Mouse (Mus musculus): Measurements from ENCODE around the gene Olfr1369-ps1. TPM values are rescaled to one million over a fixed set of nuclear protein-coding genes. Genes with fewer than 3 reads are reported as not detected.
"Not testable (repeated sequence)": the region's sequence is repeated elsewhere in the genome, so short reads cannot be mapped to it uniquely, and the experiment has no call there.

The Olfr1369-ps1 gene
- total RNA-seq (2017) = 0.05 TPM in 1 of 2 replicates, not detected in the other

DNA sequence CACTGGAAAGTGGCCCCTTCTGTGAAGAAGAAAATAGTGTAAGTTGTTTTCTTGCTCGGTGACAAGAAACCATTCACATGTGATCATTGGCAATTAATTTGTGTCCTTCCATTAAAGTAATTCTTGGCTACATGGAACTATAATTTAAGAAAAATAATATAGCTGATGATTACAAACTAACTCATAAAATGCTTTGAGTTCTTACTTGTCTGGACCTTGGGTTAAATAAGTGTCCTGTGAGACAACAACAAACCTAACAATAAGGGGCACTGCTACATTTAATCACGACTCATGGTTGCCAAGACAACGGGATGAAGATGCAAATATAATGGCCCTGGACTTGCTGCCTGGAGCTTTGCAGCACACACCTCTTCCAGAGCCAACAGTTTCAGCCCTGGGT is at the start of gene Olfr1369-ps1:
TSS of gene Olfr1369-ps1 (plus strand) at position 301 of the 400 bp plus-strand sequence.
- not testable (repeated sequence) for ATAC-seq (replicated peaks; ENCODE audit: low read depth, poor library complexity, severe bottlenecking)

- ATAC-seq (replicated peaks; ENCODE audit: low read depth, poor library complexity, severe bottlenecking) = no peak
These were observed 45.3 kb upstream of the Olfr1369-ps1 start for GRCm38 (mm10) chr13:21066021-21066420.

- ATAC-seq (replicated peaks; ENCODE audit: low read depth, poor library complexity, severe bottlenecking) = no peak
These were observed 36.4 kb upstream of the Olfr1369-ps1 start, which contains the start of gene Olfr1370 for GRCm38 (mm10) chr13:21074847-21075246. Olfr1370 (minus strand) TSS chr13:21074947.

GRCm38 (mm10) chr13:21082686-21083085 is 28.6 kb upstream of the Olfr1369-ps1 start:
- no peak for ATAC-seq (replicated peaks; ENCODE audit: low read depth, poor library complexity, severe bottlenecking)

- no peak for ATAC-seq (replicated peaks; ENCODE audit: low read depth, poor library complexity, severe bottlenecking)
These were observed 1.5 kb upstream of the Olfr1369-ps1 start for GRCm38 (mm10) chr13:21109759-21110158.

- ATAC-seq (replicated peaks; ENCODE audit: low read depth, poor library complexity, severe bottlenecking) = no peak
These were observed 842 bp upstream of the Olfr1369-ps1 start for GRCm38 (mm10) chr13:21110441-21110840.

GRCm38 (mm10) chr13:21114121-21114520 is 2.8 kb downstream of the Olfr1369-ps1 start:
- ATAC-seq (replicated peaks; ENCODE audit: low read depth, poor library complexity, severe bottlenecking) = no peak; the same call in 1 of the 2 replicates

- not testable (repeated sequence) for ATAC-seq (replicated peaks; ENCODE audit: low read depth, poor library complexity, severe bottlenecking)
These were observed 18.1 kb downstream of the Olfr1369-ps1 start, which contains the start of gene Olfr263 for GRCm38 (mm10) chr13:21129339-21129738. Olfr263 (plus strand) TSS chr13:21129639.

DNA sequence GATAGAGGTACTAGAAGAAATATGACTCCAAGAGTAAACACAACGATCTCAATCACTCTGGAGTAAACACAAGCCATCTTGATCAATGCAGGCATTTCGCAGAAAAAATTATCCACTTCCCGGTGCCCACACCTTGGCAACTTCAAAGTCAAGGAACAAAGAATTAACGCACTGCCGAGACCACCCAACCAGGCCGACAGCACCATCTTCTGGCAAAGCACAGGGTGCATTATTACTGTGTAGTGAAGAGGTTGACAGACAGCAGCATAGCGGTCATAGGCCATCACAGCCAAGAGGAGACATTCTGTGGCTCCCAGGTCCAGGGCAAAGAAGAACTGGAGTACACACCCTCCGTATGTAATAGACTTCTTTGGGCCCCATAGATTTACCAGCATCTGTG is 31.1 kb downstream of the Olfr1369-ps1 start:
- no peak for ATAC-seq (replicated peaks; ENCODE audit: low read depth, poor library complexity, severe bottlenecking)

- no peak for ATAC-seq (replicated peaks; ENCODE audit: low read depth, poor library complexity, severe bottlenecking)
These were observed 34.5 kb downstream of the Olfr1369-ps1 start, which contains the start of gene Olfr1368 for GRCm38 (mm10) chr13:21145767-21146166. Olfr1368 (minus strand) TSS chr13:21145867.

DNA sequence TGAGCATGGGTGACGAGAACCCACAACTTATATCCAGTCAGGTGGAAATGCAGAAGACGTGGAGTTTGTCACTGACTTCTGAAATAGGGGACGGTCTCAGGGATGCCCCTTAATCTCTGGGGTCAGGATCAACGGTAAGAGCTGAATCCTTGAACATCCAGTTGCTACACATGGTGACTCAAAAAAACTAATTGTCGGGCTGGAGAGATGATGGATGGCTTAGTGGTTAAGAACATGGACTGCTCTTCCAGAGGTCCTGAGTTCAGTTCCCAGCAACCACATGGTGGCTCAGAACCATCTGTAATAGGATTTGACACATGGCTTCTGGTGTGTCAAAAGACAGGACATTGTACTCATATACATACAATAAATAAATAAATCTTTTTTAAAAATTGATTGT is 44.6 kb downstream of the Olfr1369-ps1 start:
- no peak for ATAC-seq (replicated peaks; ENCODE audit: low read depth, poor library complexity, severe bottlenecking)

GRCm38 (mm10) chr13:21158071-21158470 is 46.8 kb downstream of the Olfr1369-ps1 start:
- no peak for ATAC-seq (replicated peaks; ENCODE audit: low read depth, poor library complexity, severe bottlenecking)

GRCm38 (mm10) chr13:21158785-21159474 is 47.6 kb downstream of the Olfr1369-ps1 start:
- ATAC-seq (replicated peaks; ENCODE audit: low read depth, poor library complexity, severe bottlenecking) = peak; percentile 71

DNA sequence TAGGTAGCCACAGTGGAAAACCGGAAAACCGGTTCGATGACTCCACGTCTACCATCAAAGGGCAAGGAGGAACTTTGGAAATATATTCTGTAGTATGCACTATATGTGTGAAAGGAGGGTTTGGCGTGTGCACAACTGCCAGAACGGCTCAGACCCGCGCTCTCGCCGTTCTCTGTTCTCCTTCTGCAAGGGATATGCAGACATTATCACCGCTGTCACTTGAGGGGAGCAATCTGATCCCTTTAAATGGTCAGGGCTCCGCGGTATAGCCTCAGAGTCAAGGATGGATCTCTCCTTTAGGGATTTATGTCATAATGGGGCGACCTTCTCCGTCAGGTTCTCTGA is 48.2 kb downstream of the Olfr1369-ps1 start:
- no peak; the same call in 1 of the 2 replicates for ATAC-seq (replicated peaks; ENCODE audit: low read depth, poor library complexity, severe bottlenecking)

- no peak for ATAC-seq (replicated peaks; ENCODE audit: low read depth, poor library complexity, severe bottlenecking)
These were observed 48.8 kb downstream of the Olfr1369-ps1 start for GRCm38 (mm10) chr13:21160041-21160511.

GRCm38 (mm10) chr13:21160657-21161590 is 49.6 kb downstream of the Olfr1369-ps1 start:
- peak; percentile 67 for ATAC-seq (replicated peaks; ENCODE audit: low read depth, poor library complexity, severe bottlenecking)

DNA sequence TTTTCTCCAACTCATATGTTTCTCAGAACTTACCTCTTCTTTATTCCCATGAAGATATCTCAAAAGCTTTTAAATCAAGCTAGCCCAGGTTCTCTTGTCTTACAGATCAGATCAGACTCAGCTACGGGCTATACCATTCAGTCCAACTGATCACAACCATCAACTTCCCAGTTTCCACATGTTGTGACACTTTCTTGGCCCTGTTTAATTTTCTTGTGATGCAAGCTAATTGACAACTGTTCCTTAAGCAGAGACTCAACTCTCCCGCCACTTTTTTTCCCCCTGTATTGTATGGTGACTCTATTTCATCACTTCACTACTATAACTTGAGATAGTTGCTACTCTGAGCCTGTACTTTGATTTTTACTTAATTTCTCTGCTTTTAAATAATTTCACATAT is 50.3 kb downstream of the Olfr1369-ps1 start:
- ATAC-seq (replicated peaks; ENCODE audit: low read depth, poor library complexity, severe bottlenecking) = no peak

GRCm38 (mm10) chr13:21162591-21162990 is 51.3 kb downstream of the Olfr1369-ps1 start:
- ATAC-seq (replicated peaks; ENCODE audit: low read depth, poor library complexity, severe bottlenecking) = no peak

GRCm38 (mm10) chr13:21166936-21167909 is 55.9 kb downstream of the Olfr1369-ps1 start:
- ATAC-seq (replicated peaks; ENCODE audit: low read depth, poor library complexity, severe bottlenecking) = peak; percentile 12; the same call in 1 of the 2 replicates

Data from common myeloid progenitor, adult 5-6 weeks (primary cell).